Mouse (Mus musculus): ENCODE results near the gene Th.

- TF ChIP-seq FLI1 (IDR thresholded peaks at IDR 0.05; ENCODE audit: low read length), result no peak
- no peak for TF ChIP-seq GATA1 (IDR thresholded peaks at IDR 0.05; ENCODE audit: borderline replicate concordance, low read length)
These were observed 35.6 kb downstream of the Th start for GRCm38 (mm10) chr7:142895223-142895840.
